ENCODE assay signal across 17 mouse cellular contexts in the genomic region with DNA sequence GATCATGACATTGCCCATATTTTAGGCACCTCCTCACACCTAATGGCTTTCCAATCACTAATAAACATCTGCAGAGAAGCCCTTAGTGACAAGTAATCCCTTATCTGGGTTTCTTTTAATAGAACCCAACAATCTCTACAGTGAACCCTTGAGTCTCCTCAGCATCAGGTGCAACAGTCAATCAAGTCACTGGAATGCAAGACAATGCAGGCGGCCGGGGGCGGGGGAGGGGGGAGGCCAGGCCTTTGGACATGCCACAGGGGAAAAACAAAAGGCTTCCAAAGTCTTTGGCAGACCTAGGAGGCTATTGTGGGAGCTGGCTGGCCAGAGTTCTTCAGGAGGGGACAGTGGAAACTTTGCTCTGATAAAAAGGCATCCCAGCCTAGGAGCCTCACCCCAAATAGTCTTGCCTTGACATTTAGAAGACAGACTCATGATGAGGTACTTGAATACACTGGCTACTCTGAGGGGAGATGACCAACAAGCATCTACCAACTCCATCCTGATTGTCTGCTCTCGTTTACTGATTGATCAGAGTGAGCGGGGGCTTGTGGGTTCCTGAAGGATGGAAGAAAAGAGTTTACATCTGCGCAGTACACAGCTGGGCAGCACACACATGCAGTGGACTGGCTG. TPM values are rescaled to one million over a fixed set of nuclear protein-coding genes. Genes with fewer than 3 reads are reported as not detected.
DNase-seq lines count a peak whose midpoint lies in the region; ATAC-seq and TF ChIP-seq lines count a peak whose summit lies in the region.
"Had no signal": no experiment of that assay in that cellular context is flagged by ENCODE, and none has a peak within 500 bp of the region (broad histone marks: within the 10 kb centered on the region; RNA-seq: fewer than 3 reads in every experiment).

No protein-coding gene starts in this region.

- H3K27ac ChIP-seq in hindbrain, embryonic 10.5 days, result peak overlapping the region; percentile 77
- no peak overlapping the region for H3K27ac ChIP-seq in hindbrain, embryonic 14.5 days
- no peak overlapping the region for H3K27ac ChIP-seq in midbrain, embryonic 11.5 days (ENCODE audit: low read depth, low read length)
- no peak overlapping the region for H3K27ac ChIP-seq in midbrain, embryonic 15.5 days
- H3K27ac ChIP-seq: liver, embryonic 15.5 days had no signal

- no peak overlapping the region for H3K4me2 ChIP-seq in hindbrain, embryonic 14.5 days (replicated peaks)
- H3K4me2 ChIP-seq in midbrain, embryonic 11.5 days, result no peak overlapping the region
- H3K4me2 ChIP-seq in midbrain, embryonic 15.5 days, result no peak overlapping the region
- H3K4me2 ChIP-seq in myocyte (ENCODE audit: low read depth), result no peak overlapping the region
- H3K4me2 ChIP-seq: liver, embryonic 15.5 days had no signal

- H3K9me3 ChIP-seq in hindbrain, embryonic 10.5 days, result no peaks in the 10 kb centered on the region
- no peaks in the 10 kb centered on the region for H3K9me3 ChIP-seq in hindbrain, embryonic 14.5 days (ENCODE audit: control insufficient read depth, low read length)
- no peaks in the 10 kb centered on the region for H3K9me3 ChIP-seq in midbrain, embryonic 11.5 days (ENCODE audit: control insufficient read depth, low read length)
- no peaks in the 10 kb centered on the region for H3K9me3 ChIP-seq in midbrain, embryonic 15.5 days
- H3K9me3 ChIP-seq: embryonic facial prominence, embryonic 10.5 days; liver, embryonic 15.5 days had no signal

- peaks cover 65% of the 10 kb centered on the region for H3K4me1 ChIP-seq in hindbrain, embryonic 10.5 days (replicated peaks)
- peaks cover 15% of the 10 kb centered on the region for H3K4me1 ChIP-seq in hindbrain, embryonic 14.5 days (replicated peaks; ENCODE audit: control insufficient read depth, insufficient read depth, low read length)
- peaks cover 50% of the 10 kb centered on the region for H3K4me1 ChIP-seq in midbrain, embryonic 11.5 days (ENCODE audit: control insufficient read depth, insufficient read depth, low read length)
- H3K4me1 ChIP-seq in midbrain, embryonic 15.5 days, result peaks cover 36% of the 10 kb centered on the region

- no peak for TF ChIP-seq POLR2A in myocyte (IDR thresholded peaks at IDR 0.05; ENCODE audit: insufficient read length, low read depth)

- peaks cover 25% of the 10 kb centered on the region for H3K36me3 ChIP-seq in hindbrain, embryonic 10.5 days
- peaks cover 9% of the 10 kb centered on the region; the same call in 1 of the 2 replicates for H3K36me3 ChIP-seq in hindbrain, embryonic 14.5 days (replicated peaks; ENCODE audit: control insufficient read depth, insufficient read depth)
- H3K36me3 ChIP-seq in midbrain, embryonic 11.5 days (ENCODE audit: control insufficient read depth, insufficient read depth, low read length), result no peaks in the 10 kb centered on the region; the same call in 1 of the 2 replicates
- no peaks in the 10 kb centered on the region for H3K36me3 ChIP-seq in midbrain, embryonic 15.5 days (replicated peaks)
- H3K36me3 ChIP-seq in myocyte (ENCODE audit: control insufficient read depth, insufficient read depth), result no peaks in the 10 kb centered on the region
- H3K36me3 ChIP-seq: embryonic facial prominence, embryonic 10.5 days; liver, embryonic 15.5 days had no signal

- peaks cover 2% of the 10 kb centered on the region; the same call in 1 of the 2 replicates for H3K27me3 ChIP-seq in hindbrain, embryonic 10.5 days (ENCODE audit: insufficient read depth, poor library complexity, severe bottlenecking)
- no peaks in the 10 kb centered on the region for H3K27me3 ChIP-seq in hindbrain, embryonic 14.5 days (ENCODE audit: control insufficient read depth, insufficient read depth, low read length)
- no peaks in the 10 kb centered on the region for H3K27me3 ChIP-seq in midbrain, embryonic 11.5 days (ENCODE audit: control insufficient read depth, insufficient read depth, low read length)
- no peaks in the 10 kb centered on the region for H3K27me3 ChIP-seq in midbrain, embryonic 15.5 days (replicated peaks)
- no peaks in the 10 kb centered on the region for H3K27me3 ChIP-seq in myocyte (ENCODE audit: control insufficient read depth, insufficient read depth, insufficient read length)
- H3K27me3 ChIP-seq: liver, embryonic 15.5 days; Patski had no signal

- no peaks in the 10 kb centered on the region for H3K79me2 ChIP-seq in myocyte (ENCODE audit: control insufficient read depth, insufficient read depth)

- H3K9ac ChIP-seq in hindbrain, embryonic 14.5 days, result no peak overlapping the region
- H3K9ac ChIP-seq in midbrain, embryonic 11.5 days (ENCODE audit: low read length), result no peak overlapping the region
- no peak overlapping the region for H3K9ac ChIP-seq in midbrain, embryonic 15.5 days
- H3K9ac ChIP-seq: liver, embryonic 15.5 days had no signal

- H3ac ChIP-seq in myocyte (ENCODE audit: control insufficient read depth, insufficient read length), result no peak overlapping the region

- WGBS in hindbrain, embryonic 10.5 days, result 20% methylated on average over 6 of the region's 6 CpGs
- WGBS in hindbrain, embryonic 14.5 days, result 30% methylated on average over 6 of the region's 6 CpGs
- WGBS in midbrain, embryonic 11.5 days, result 35% methylated on average over 6 of the region's 6 CpGs
- 31% methylated on average over 6 of the region's 6 CpGs for WGBS in midbrain, embryonic 15.5 days

- ATAC-seq in hindbrain, embryonic 14.5 days (ENCODE audit: low FRiP score), result no peak; the same call in 1 of the 2 replicates
- no peak; the same call in 1 of the 2 replicates for ATAC-seq in midbrain, embryonic 11.5 days (ENCODE audit: low FRiP score)
- ATAC-seq in midbrain, embryonic 15.5 days (replicated peaks), result no peak

- peak; percentile 29 for DNase-seq in adrenal gland, postnatal 10 days
- DNase-seq in adrenal gland, postnatal 25 days, result no peak
- DNase-seq in hindbrain, embryonic 10.5 days (ENCODE audit: low spot score), result peak; percentile 16
- no peak for DNase-seq in hindbrain, embryonic 14.5 days (ENCODE audit: low spot score)
- DNase-seq in midbrain, embryonic 11.5 days (ENCODE audit: low spot score, missing footprints), result peak; percentile 84
- no peak for DNase-seq in right cerebral cortex, adult 2 months (ENCODE audit: low spot score in 2 of 2)
- DNase-seq: kidney, postnatal 25 days; lung, postnatal 36 days; retina, postnatal 1 day; thymus, adult 2 months had no signal

- no peak overlapping the region for H3K4me3 ChIP-seq in hindbrain, embryonic 10.5 days
- no peak overlapping the region for H3K4me3 ChIP-seq in hindbrain, embryonic 14.5 days (replicated peaks; ENCODE audit: low read length)
- no peak overlapping the region for H3K4me3 ChIP-seq in midbrain, embryonic 11.5 days (ENCODE audit: low read depth, low read length)
- H3K4me3 ChIP-seq in midbrain, embryonic 15.5 days, result no peak overlapping the region
- H3K4me3 ChIP-seq in myocyte, result no peak overlapping the region
- H3K4me3 ChIP-seq: embryonic facial prominence, embryonic 10.5 days; erythroblast, embryonic 14.5 days; liver, embryonic 15.5 days had no signal

TF ChIP-seq in myocyte, 11 proteins besides CTCF, POLR2A, EP300 and RAD21:
- TF ChIP-seq MYOG (IDR thresholded peaks at IDR 0.05; ENCODE audit: control insufficient read depth in 1 of 3, insufficient read depth in 1 of 3, insufficient read length in 2 of 3, low read depth in 2 of 3) (no peak), MYOD1 (IDR thresholded peaks at IDR 0.05; ENCODE audit: control insufficient read depth in 1 of 3, insufficient read length in 2 of 3, low read depth in 2 of 3) (peak in 2 of 3 experiments; percentile 25 to 75), TCF12 (IDR thresholded peaks at IDR 0.05; ENCODE audit: insufficient read depth, poor library complexity, severe bottlenecking) (peak; percentile 3), USF1 (IDR thresholded peaks at IDR 0.05; ENCODE audit: low read depth) (no peak), MAX (IDR thresholded peaks at IDR 0.05; ENCODE audit: low read depth) (no peak), POLR2AphosphoS2 (IDR thresholded peaks at IDR 0.05; ENCODE audit: insufficient read length, low read depth) (no peak), E2F4 (IDR thresholded peaks at IDR 0.05; ENCODE audit: insufficient read depth) (no peak), REST (IDR thresholded peaks at IDR 0.05; ENCODE audit: insufficient read depth, insufficient read length) (no peak)

RNA-seq across cellular contexts. Expression of gene Prox1, which starts 43.2 kb away (rescaled TPM):
- total RNA-seq in adrenal gland, postnatal 10 days (2021), result 10 to 100 TPM; 25.6 to 31.7 TPM
- total RNA-seq in adrenal gland, postnatal 25 days (2021), result 52.6 and 66.7 TPM in 2 replicates
- polyA plus RNA-seq in hindbrain, embryonic 10.5 days (2016; fragmentation: Nextera tagmentation; extraction: Ambion mirVana), result 7.5 and 9.4 TPM in 2 replicates
- polyA plus RNA-seq in hindbrain, embryonic 14.5 days (2014; fragmentation: Nextera tagmentation; extraction: Ambion mirVana), result 9.6 and 9.7 TPM in 2 replicates
- polyA plus RNA-seq in midbrain, embryonic 11.5 days (2014; fragmentation: Nextera tagmentation; extraction: Ambion mirVana), result 8.3 TPM in 2 replicates
- 11.1 and 14.1 TPM in 2 replicates for polyA plus RNA-seq in midbrain, embryonic 15.5 days (2015; fragmentation: Nextera tagmentation; extraction: Ambion mirVana)
- 0.13 TPM for polyA plus RNA-seq in myocyte (2012; fragmentation: generic; extraction: Trizol)
- total RNA-seq: neutrophil, adult 5-6 weeks had no signal

Comparison
In these comparisons a context has a peak if more than half of its experiments do, and no peak if none do; other contexts are left out.
1. DNase-seq: peak in adrenal gland, postnatal 10 days (single experiment), hindbrain, embryonic 10.5 days (single experiment) and midbrain, embryonic 11.5 days (single experiment); none in adrenal gland, postnatal 25 days (single experiment), hindbrain, embryonic 14.5 days (single experiment) and right cerebral cortex, adult 2 months (0 of 2).